Mouse (Mus musculus) kidney, postnatal 36 days (tissue): ENCODE data around the gene Cers1.

ENCODE experiments used
- DNase-seq, 2 experiments: peaks; one replicate each; pipeline ENCODE4 v3.0.0; 2021 to 2022; ENCODE audit warnings: mixed read lengths in 2 of 2

The Cers1 gene

GRCm38 (mm10) chr8:70315624-70316510 lies at the start of gene Cers1:
Cers1 (plus strand) TSS chr8:70315775.
- peak; percentile 30 to 60 for DNase-seq

- DNase-seq: no peak
Observed at GRCm38 (mm10) chr8:70267674-70268073, 47.9 kb upstream of the Cers1 start.

GRCm38 (mm10) chr8:70268311-70268710 lies 47.3 kb upstream of the Cers1 start:
- no peak for DNase-seq

GRCm38 (mm10) chr8:70268799-70269565 lies 46.6 kb upstream of the Cers1 start:
- peak; percentile 14 to 64 for DNase-seq

- DNase-seq: peak; percentile 40 to 53
Observed at GRCm38 (mm10) chr8:70272949-70273348, 42.6 kb upstream of the Cers1 start.

- no peak for DNase-seq
Observed at GRCm38 (mm10) chr8:70274350-70274749, 41.2 kb upstream of the Cers1 start.

- DNase-seq: peak; percentile 40 to 68
Observed at GRCm38 (mm10) chr8:70276476-70276875, 39.1 kb upstream of the Cers1 start.

GRCm38 (mm10) chr8:70278175-70278574 lies 37.4 kb upstream of the Cers1 start:
- no peak for DNase-seq

GRCm38 (mm10) chr8:70279266-70279665 lies 36.3 kb upstream of the Cers1 start:
- no peak for DNase-seq

GRCm38 (mm10) chr8:70281001-70281400 lies 34.6 kb upstream of the Cers1 start:
- no peak for DNase-seq

- DNase-seq: peak; percentile 92 to 95
Observed at GRCm38 (mm10) chr8:70282603-70283135, 32.9 kb upstream of the Cers1 start, which contains the start of gene Homer3. Homer3 (plus strand) TSS chr8:70282827.

GRCm38 (mm10) chr8:70283136-70284077 lies 32.2 kb upstream of the Cers1 start:
- peak; percentile 12 to 45 for DNase-seq

GRCm38 (mm10) chr8:70284421-70284820 lies 31.2 kb upstream of the Cers1 start:
- DNase-seq: no peak

GRCm38 (mm10) chr8:70285304-70285703 lies 30.3 kb upstream of the Cers1 start:
- no peak for DNase-seq

- DNase-seq: peak in 1 of 2 experiments; percentile 37
Observed at GRCm38 (mm10) chr8:70286737-70287136, 28.8 kb upstream of the Cers1 start.

GRCm38 (mm10) chr8:70293988-70294405 lies 21.6 kb upstream of the Cers1 start:
- no peak for DNase-seq

- DNase-seq: no peak
Observed at GRCm38 (mm10) chr8:70300881-70301280, 14.7 kb upstream of the Cers1 start.

GRCm38 (mm10) chr8:70302358-70302890 lies 13.2 kb upstream of the Cers1 start, which contains the start of the genes Ddx49 and Cope:
Ddx49 (minus strand) TSS chr8:70302489.
Cope (plus strand) TSS chr8:70302518.
- peak; percentile 96 for DNase-seq

- no peak for DNase-seq
Observed at GRCm38 (mm10) chr8:70302901-70303300, 12.7 kb upstream of the Cers1 start.

- DNase-seq: peak in 1 of 2 experiments; percentile 50
Observed at GRCm38 (mm10) chr8:70309311-70309710, 6.3 kb upstream of the Cers1 start.

GRCm38 (mm10) chr8:70313399-70313798 lies 2.2 kb upstream of the Cers1 start:
- DNase-seq: no peak
